In genomic region chr6:38551989-38552635, GRCm38 (mm10) we compare ENCODE assay signal across 8 mouse cellular contexts. TPM values are rescaled to one million over a fixed set of nuclear protein-coding genes. Genes with fewer than 3 reads are reported as not detected.
DNase-seq lines count a peak whose midpoint lies in the region; ATAC-seq lines count a peak whose summit lies in the region.

No protein-coding gene starts in this region.

- H3K27me3 ChIP-seq in embryonic facial prominence, embryonic 13.5 days = no peaks in the 10 kb centered on the region
- no peaks in the 10 kb centered on the region for H3K27me3 ChIP-seq in limb, embryonic 13.5 days
- no peaks in the 10 kb centered on the region for H3K27me3 ChIP-seq in midbrain, embryonic 16.5 days (ENCODE audit: control insufficient read depth, insufficient read depth, low read depth, low read length)

- H3K4me3 ChIP-seq in embryonic facial prominence, embryonic 13.5 days = peak overlapping the region; percentile 70
- peak overlapping the region; percentile 62 for H3K4me3 ChIP-seq in limb, embryonic 13.5 days
- H3K4me3 ChIP-seq in midbrain, embryonic 16.5 days (ENCODE audit: low read depth, low read length) = peak overlapping the region; percentile 54

- peak overlapping the region; percentile 99 for H3K27ac ChIP-seq in embryonic facial prominence, embryonic 13.5 days
- H3K27ac ChIP-seq in limb, embryonic 13.5 days = peak overlapping the region; percentile 98
- peak overlapping the region; percentile 99 for H3K27ac ChIP-seq in midbrain, embryonic 16.5 days (ENCODE audit: low read length)

- under 1% methylated on average over 32 of the region's 32 CpGs for WGBS in embryonic facial prominence, embryonic 13.5 days
- 0% methylated on average over 32 of the region's 32 CpGs for WGBS in limb, embryonic 13.5 days
- WGBS in midbrain, embryonic 16.5 days = under 1% methylated on average over 26 of the region's 32 CpGs

- ATAC-seq in embryonic facial prominence, embryonic 13.5 days (ENCODE audit: insufficient number of reproducible peaks, insufficient read depth, low FRiP score, low TSS enrichment, low read depth) = peak; percentile 94
- peak; percentile 94 for ATAC-seq in limb, embryonic 13.5 days (ENCODE audit: low FRiP score, low read depth)
- ATAC-seq in midbrain, embryonic 16.5 days = peak; percentile 95

- peak overlapping the region; percentile 54 for H3K4me2 ChIP-seq in embryonic facial prominence, embryonic 13.5 days
- peak overlapping the region; percentile 57 for H3K4me2 ChIP-seq in limb, embryonic 13.5 days (replicated peaks)
- peak overlapping the region; percentile 64 for H3K4me2 ChIP-seq in midbrain, embryonic 16.5 days (ENCODE audit: low read length)

- H3K9ac ChIP-seq in embryonic facial prominence, embryonic 13.5 days = peak overlapping the region; percentile 94
- peak overlapping the region; percentile 89 for H3K9ac ChIP-seq in limb, embryonic 13.5 days
- peak overlapping the region; percentile 85 for H3K9ac ChIP-seq in midbrain, embryonic 16.5 days (ENCODE audit: low read depth, low read length)

- no peaks in the 10 kb centered on the region for H3K36me3 ChIP-seq in embryonic facial prominence, embryonic 13.5 days
- H3K36me3 ChIP-seq in limb, embryonic 13.5 days = peaks cover 5% of the 10 kb centered on the region
- no peaks in the 10 kb centered on the region for H3K36me3 ChIP-seq in midbrain, embryonic 16.5 days (ENCODE audit: control insufficient read depth, insufficient read depth, low read length)

- peak; percentile 94 for DNase-seq in 3134 (ENCODE audit: extremely low read depth, insufficient read length, low spot score)
- peak; percentile 99 for DNase-seq in adrenal gland, postnatal 36 days
- DNase-seq in heart, adult 18-20 months = peak; percentile 99
- DNase-seq in kidney, adult 8-10 months = peak; percentile 98
- peak; percentile 94 to 98 for DNase-seq in spleen, postnatal 10 days (ENCODE audit: low spot score in 2 of 2)

- H3K9me3 ChIP-seq in embryonic facial prominence, embryonic 13.5 days = no peaks in the 10 kb centered on the region
- no peaks in the 10 kb centered on the region for H3K9me3 ChIP-seq in limb, embryonic 13.5 days
- H3K9me3 ChIP-seq in midbrain, embryonic 16.5 days (replicated peaks; ENCODE audit: control insufficient read depth, low read length, poor library complexity, severe bottlenecking) = no peaks in the 10 kb centered on the region

- H3K4me1 ChIP-seq in embryonic facial prominence, embryonic 13.5 days = peaks cover 17% of the 10 kb centered on the region
- H3K4me1 ChIP-seq in limb, embryonic 13.5 days = peaks cover 23% of the 10 kb centered on the region
- H3K4me1 ChIP-seq in midbrain, embryonic 16.5 days (ENCODE audit: control insufficient read depth, insufficient read depth, low read length) = peaks cover 19% of the 10 kb centered on the region

RNA-seq across cellular contexts. Expression of gene Luc7l2, which starts 1.0 kb away (rescaled TPM):
- total RNA-seq in adrenal gland, postnatal 36 days (2021) = 100 to 1,000 TPM; 148 to 156 TPM
- 59.2 and 68.8 TPM in 2 replicates for polyA plus RNA-seq in embryonic facial prominence, embryonic 13.5 days (2015; fragmentation: Nextera tagmentation; extraction: Ambion mirVana)
- total RNA-seq in heart, adult 18-20 months (2021) = 10 to 100 TPM; 79.5 to 96.8 TPM
- polyA plus RNA-seq in limb, embryonic 13.5 days (2015; fragmentation: Nextera tagmentation; extraction: Ambion mirVana) = 62.8 and 64.3 TPM in 2 replicates
- polyA plus RNA-seq in midbrain, embryonic 16.5 days (2015; fragmentation: Nextera tagmentation; extraction: Ambion mirVana) = 35.8 and 40.7 TPM in 2 replicates

RNA-seq across cellular contexts. Expression of gene Fmc1, which starts 18.8 kb away (rescaled TPM):
- 100 to 1,000 TPM; 101 to 135 TPM for total RNA-seq in adrenal gland, postnatal 36 days (2021)
- 80.4 and 83.4 TPM in 2 replicates for polyA plus RNA-seq in embryonic facial prominence, embryonic 13.5 days (2015; fragmentation: Nextera tagmentation; extraction: Ambion mirVana)
- total RNA-seq in heart, adult 18-20 months (2021) = 100 to 1,000 TPM; 237 to 257 TPM
- polyA plus RNA-seq in limb, embryonic 13.5 days (2015; fragmentation: Nextera tagmentation; extraction: Ambion mirVana) = 96.9 and 98.5 TPM in 2 replicates
- polyA plus RNA-seq in midbrain, embryonic 16.5 days (2015; fragmentation: Nextera tagmentation; extraction: Ambion mirVana) = 201 and 204 TPM in 2 replicates

Comparison
In these comparisons a context has a peak if more than half of its experiments do, and no peak if none do; other contexts are left out.
1. Peak in every context shown above with its lines: DNase-seq, ATAC-seq, H3K4me3 ChIP-seq and H3K27ac ChIP-seq.